16 mouse cellular contexts compared by ENCODE assay signal in the genomic region with DNA sequence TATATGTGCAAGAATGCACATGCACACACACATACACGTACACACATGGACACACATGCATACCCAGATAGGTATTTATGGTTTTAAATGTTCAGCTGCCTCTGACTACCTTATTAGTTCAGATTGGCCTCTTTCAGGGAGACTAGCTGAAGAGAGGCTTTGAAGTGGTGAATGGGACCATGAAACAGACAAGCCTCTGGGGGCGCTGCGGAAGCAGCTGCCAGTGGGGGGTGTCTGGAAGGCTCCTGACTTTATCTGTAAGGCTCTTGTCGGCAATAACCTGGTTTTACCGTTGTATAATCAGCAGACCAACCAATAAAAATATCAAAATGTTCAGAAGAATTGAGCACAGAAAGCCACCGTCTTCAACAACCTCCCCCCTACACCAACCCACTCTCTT.
A peak's percentile ranks its signal among the peaks of the same experiment; 100 is the strongest.
DNase-seq lines count a peak whose midpoint lies in the region; ATAC-seq and TF ChIP-seq lines count a peak whose summit lies in the region.
"Had no signal": no experiment of that assay in that cellular context is flagged by ENCODE, and none has a peak within 500 bp of the region (broad histone marks: within the 10 kb centered on the region; RNA-seq: fewer than 3 reads in every experiment).

No protein-coding gene starts in this region.

- no peak for ATAC-seq in hindbrain, embryonic 11.5 days (ENCODE audit: low FRiP score)
- no peak for ATAC-seq in hindbrain, embryonic 12.5 days (ENCODE audit: low FRiP score)
- ATAC-seq in liver, postnatal 0 days, result peak; percentile 45; the same call in 1 of the 2 replicates
- ATAC-seq in liver, embryonic 12.5 days, result no peak
- peak; percentile 73 for ATAC-seq in megakaryocyte-erythroid progenitor cell, adult 5-6 weeks (replicated peaks; ENCODE audit: low FRiP score, low TSS enrichment, poor library complexity, severe bottlenecking)

- H3K27ac ChIP-seq in hindbrain, embryonic 11.5 days (ENCODE audit: low read depth, low read length), result no peak overlapping the region
- no peak overlapping the region for H3K27ac ChIP-seq in hindbrain, embryonic 12.5 days
- no peak overlapping the region for H3K27ac ChIP-seq in liver, postnatal 0 days (ENCODE audit: low read depth)
- no peak overlapping the region for H3K27ac ChIP-seq in liver, embryonic 12.5 days
- H3K27ac ChIP-seq in CH12.LX (ENCODE audit: insufficient read depth, low read depth), result no peak overlapping the region
- H3K27ac ChIP-seq: liver, embryonic 13.5 days; stomach, embryonic 15.5 days had no signal

- H3K9ac ChIP-seq in hindbrain, embryonic 11.5 days (ENCODE audit: low read depth, low read length), result no peak overlapping the region
- no peak overlapping the region for H3K9ac ChIP-seq in hindbrain, embryonic 12.5 days
- no peak overlapping the region for H3K9ac ChIP-seq in liver, postnatal 0 days (replicated peaks)
- no peak overlapping the region for H3K9ac ChIP-seq in liver, embryonic 12.5 days
- H3K9ac ChIP-seq in CH12.LX (ENCODE audit: insufficient read depth, low read depth), result no peak overlapping the region
- H3K9ac ChIP-seq: liver, embryonic 13.5 days; stomach, embryonic 15.5 days had no signal

- peak; percentile 34 for TF ChIP-seq CTCF in liver, postnatal 0 days (IDR thresholded peaks at IDR 0.05; ENCODE audit: low read depth)
- TF ChIP-seq CTCF in CH12.LX (conservative IDR thresholded peaks at IDR 0.05 in 1 of 2, IDR thresholded peaks at IDR 0.05 in 1 of 2; ENCODE audit: low read depth in 2 of 2, low read length in 2 of 2), result peak in 1 of 2 experiments; percentile 56; a peak in 2 of 4 replicates

- no peaks in the 10 kb centered on the region for H3K4me1 ChIP-seq in hindbrain, embryonic 11.5 days (replicated peaks; ENCODE audit: control insufficient read depth, insufficient read depth, low read length)
- no peaks in the 10 kb centered on the region for H3K4me1 ChIP-seq in hindbrain, embryonic 12.5 days
- H3K4me1 ChIP-seq in liver, postnatal 0 days (ENCODE audit: insufficient read depth), result peaks cover 5% of the 10 kb centered on the region
- no peaks in the 10 kb centered on the region for H3K4me1 ChIP-seq in liver, embryonic 12.5 days
- H3K4me1 ChIP-seq in CH12.LX (ENCODE audit: control insufficient read depth in 1 of 2, insufficient read depth in 2 of 2), result peaks cover 5 to 16% of the 10 kb centered on the region in 2 experiments; a peak in 3 of 4 replicates
- H3K4me1 ChIP-seq: stomach, embryonic 15.5 days had no signal

- H3K9me3 ChIP-seq in hindbrain, embryonic 11.5 days (ENCODE audit: control insufficient read depth, low read length), result no peaks in the 10 kb centered on the region
- H3K9me3 ChIP-seq in hindbrain, embryonic 12.5 days (replicated peaks), result no peaks in the 10 kb centered on the region
- no peaks in the 10 kb centered on the region for H3K9me3 ChIP-seq in liver, postnatal 0 days (ENCODE audit: low read length)
- H3K9me3 ChIP-seq in liver, embryonic 12.5 days (replicated peaks), result no peaks in the 10 kb centered on the region
- no peaks in the 10 kb centered on the region for H3K9me3 ChIP-seq in CH12.LX (replicated peaks; ENCODE audit: low read length)
- H3K9me3 ChIP-seq: liver, embryonic 13.5 days; stomach, embryonic 15.5 days had no signal

- no peak for TF ChIP-seq EP300 in liver, postnatal 0 days (IDR thresholded peaks at IDR 0.05; ENCODE audit: low read depth)
- no peak for TF ChIP-seq EP300 in CH12.LX (IDR thresholded peaks at IDR 0.05; ENCODE audit: low read length)

- no peaks in the 10 kb centered on the region for H3K79me2 ChIP-seq in CH12.LX (replicated peaks; ENCODE audit: control insufficient read depth, extremely low read depth, insufficient read depth, poor library complexity, severe bottlenecking)

- H3K4me3 ChIP-seq in hindbrain, embryonic 11.5 days (ENCODE audit: low read depth, low read length), result no peak overlapping the region
- no peak overlapping the region for H3K4me3 ChIP-seq in hindbrain, embryonic 12.5 days
- no peak overlapping the region for H3K4me3 ChIP-seq in liver, postnatal 0 days (ENCODE audit: low read depth, low read length)
- no peak overlapping the region for H3K4me3 ChIP-seq in liver, embryonic 12.5 days
- no peak overlapping the region for H3K4me3 ChIP-seq in CH12.LX (replicated peaks in 1 of 3; ENCODE audit: low read depth in 2 of 3, low read length in 2 of 3, poor library complexity in 1 of 3)
- H3K4me3 ChIP-seq: liver, embryonic 13.5 days; stomach, embryonic 15.5 days had no signal

- TF ChIP-seq POLR2A in CH12.LX (IDR thresholded peaks at IDR 0.05; ENCODE audit: low read depth, low read length), result no peak

- no peak overlapping the region for H3K4me2 ChIP-seq in hindbrain, embryonic 11.5 days (replicated peaks; ENCODE audit: low read depth, low read length)
- no peak overlapping the region for H3K4me2 ChIP-seq in hindbrain, embryonic 12.5 days (replicated peaks)
- no peak overlapping the region for H3K4me2 ChIP-seq in liver, postnatal 0 days (ENCODE audit: low read depth, low read length)
- no peak overlapping the region for H3K4me2 ChIP-seq in liver, embryonic 12.5 days
- 0 out of 2 replicates have a peak overlapping the region, but pooled peaks have one; percentile 1 for H3K4me2 ChIP-seq in CH12.LX (ENCODE audit: insufficient read depth, low read depth, poor library complexity, severe bottlenecking)
- H3K4me2 ChIP-seq: liver, embryonic 13.5 days; stomach, embryonic 15.5 days had no signal

- DNase-seq in hindbrain, embryonic 11.5 days (ENCODE audit: low spot score), result peak; percentile 16
- DNase-seq in liver, postnatal 0 days, result peak; percentile 27
- no peak for DNase-seq in CH12.LX (ENCODE audit: extremely low read depth)
- DNase-seq in right cerebral cortex, adult 2 months (ENCODE audit: low spot score in 2 of 2), result no peak
- DNase-seq: cerebellum, adult 9-10 months; gastrocnemius, postnatal 14 days; heart, postnatal 10 days; kidney, postnatal 10 days; liver, embryonic 13.5 days; lung, postnatal 14 days; thymus, postnatal 25 days had no signal

- in situ Hi-C loops in CH12.LX (cut with MboI; ENCODE audit: low pct_ligation_motif_present, low pct_unique_long_range_greater_than_20kb, low sequenced_read_pairs), result no loop called here

- no peaks in the 10 kb centered on the region for H3K27me3 ChIP-seq in hindbrain, embryonic 11.5 days (ENCODE audit: control insufficient read depth, insufficient read depth, low read length)
- H3K27me3 ChIP-seq in hindbrain, embryonic 12.5 days, result no peaks in the 10 kb centered on the region
- no peaks in the 10 kb centered on the region for H3K27me3 ChIP-seq in liver, postnatal 0 days (ENCODE audit: insufficient read depth, low read length)
- no peaks in the 10 kb centered on the region for H3K27me3 ChIP-seq in liver, embryonic 12.5 days (replicated peaks)
- no peaks in the 10 kb centered on the region for H3K27me3 ChIP-seq in CH12.LX (replicated peaks)
- H3K27me3 ChIP-seq: liver, embryonic 13.5 days; stomach, embryonic 15.5 days had no signal

- WGBS in hindbrain, embryonic 11.5 days, result 57% methylated on average over 6 of the region's 6 CpGs
- 69% methylated on average over 6 of the region's 6 CpGs for WGBS in hindbrain, embryonic 12.5 days
- 65% methylated on average over 6 of the region's 6 CpGs for WGBS in liver, postnatal 0 days (ENCODE audit: insufficient replicate concordance)
- WGBS in liver, embryonic 12.5 days (ENCODE audit: insufficient replicate concordance), result 47% methylated on average over 6 of the region's 6 CpGs

- H3K36me3 ChIP-seq in hindbrain, embryonic 11.5 days (ENCODE audit: control insufficient read depth, insufficient read depth, low read length), result no peaks in the 10 kb centered on the region
- no peaks in the 10 kb centered on the region for H3K36me3 ChIP-seq in hindbrain, embryonic 12.5 days
- no peaks in the 10 kb centered on the region for H3K36me3 ChIP-seq in liver, postnatal 0 days (replicated peaks; ENCODE audit: insufficient read depth, low read length)
- H3K36me3 ChIP-seq in liver, embryonic 12.5 days, result no peaks in the 10 kb centered on the region
- no peaks in the 10 kb centered on the region for H3K36me3 ChIP-seq in CH12.LX (replicated peaks in 1 of 2; ENCODE audit: control insufficient read depth in 1 of 2, insufficient read depth in 1 of 2, low read length in 1 of 2)
- H3K36me3 ChIP-seq: G1E; liver, embryonic 13.5 days; stomach, embryonic 15.5 days had no signal

- 0 out of 2 replicates have a peak, but pooled peaks have one; percentile 5 for TF ChIP-seq RAD21 in CH12.LX (IDR thresholded peaks at IDR 0.05; ENCODE audit: low read depth, low read length)

- dilution Hi-C loops in CH12.LX (cut with MboI; ENCODE audit: extremely low pct_ligation_motif_present, extremely low pct_unique_long_range_greater_than_20kb, low sequenced_read_pairs), result no loop called here

TF ChIP-seq in CH12.LX, 34 proteins besides CTCF, POLR2A, EP300 and RAD21:
- TF ChIP-seq BHLHE40 (IDR thresholded peaks at IDR 0.05; ENCODE audit: low read depth, low read length) (no peak), GABPA (IDR thresholded peaks at IDR 0.05; ENCODE audit: insufficient replicate concordance, low read depth, low read length) (no peak), NRF1 (IDR thresholded peaks at IDR 0.05; ENCODE audit: low read depth, low read length) (no peak), MAX (IDR thresholded peaks at IDR 0.05; ENCODE audit: low read length) (no peak), ZC3H11A (IDR thresholded peaks at IDR 0.05; ENCODE audit: low read depth, low read length) (no peak), MYC (IDR thresholded peaks at IDR 0.05; ENCODE audit: low read depth, low read length) (no peak), TBP (conservative IDR thresholded peaks at IDR 0.05; ENCODE audit: low read depth, low read length) (no peak), JUND (conservative IDR thresholded peaks at IDR 0.05; ENCODE audit: low read depth, low read length) (no peak), HCFC1 (IDR thresholded peaks at IDR 0.05; ENCODE audit: low read depth, low read length) (no peak), ETS1 (conservative IDR thresholded peaks at IDR 0.05; ENCODE audit: low read depth, low read length) (no peak), RCOR1 (conservative IDR thresholded peaks at IDR 0.05; ENCODE audit: low read depth, low read length) (no peak), TCF12 (IDR thresholded peaks at IDR 0.05; ENCODE audit: low read depth, low read length) (no peak), PAX5 (IDR thresholded peaks at IDR 0.05; ENCODE audit: low read length) (no peak), MEF2A (IDR thresholded peaks at IDR 0.05; ENCODE audit: borderline replicate concordance, low read depth, low read length) (no peak), ZNF384 (IDR thresholded peaks at IDR 0.05; ENCODE audit: low read depth, low read length) (no peak)

Comparison
In these comparisons a context has a peak if more than half of its experiments do, and no peak if none do; other contexts are left out.
1. ATAC-seq: peak in liver, postnatal 0 days (single experiment) and megakaryocyte-erythroid progenitor cell, adult 5-6 weeks (single experiment); none in hindbrain, embryonic 11.5 days (single experiment), hindbrain, embryonic 12.5 days (single experiment) and liver, embryonic 12.5 days (single experiment).
2. DNase-seq: peak in hindbrain, embryonic 11.5 days (single experiment) and liver, postnatal 0 days (single experiment); none in CH12.LX (single experiment) and right cerebral cortex, adult 2 months (0 of 2).